Mouse (Mus musculus) right cerebral cortex, postnatal 4 days (tissue): ENCODE measurements around the gene Icos.

Experiments
- DNase-seq: peaks from one replicate; pipeline ENCODE4 v3.0.0-alpha.2; 2022

The Icos gene

DNA sequence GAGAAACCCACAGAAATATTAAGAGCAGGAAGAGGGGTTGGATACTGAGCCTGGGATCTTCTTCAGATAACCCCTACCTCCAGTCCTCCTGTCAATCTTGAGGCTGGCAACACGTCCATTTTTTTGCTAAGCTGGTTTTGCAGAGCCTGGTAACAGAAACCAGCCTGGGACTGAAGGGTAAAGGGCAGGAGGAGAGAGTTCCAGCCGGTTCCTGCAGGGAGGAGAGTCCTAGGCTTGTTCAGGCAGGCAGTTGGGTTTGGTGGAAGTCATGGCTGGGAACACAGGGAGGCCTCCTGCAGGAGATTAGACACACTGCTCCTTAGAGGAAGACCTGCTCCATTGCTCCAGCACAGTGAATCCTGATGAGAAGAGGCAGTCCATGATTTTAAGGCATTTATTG lies 10.2 kb upstream of the Icos start:
- no peak for DNase-seq

DNA sequence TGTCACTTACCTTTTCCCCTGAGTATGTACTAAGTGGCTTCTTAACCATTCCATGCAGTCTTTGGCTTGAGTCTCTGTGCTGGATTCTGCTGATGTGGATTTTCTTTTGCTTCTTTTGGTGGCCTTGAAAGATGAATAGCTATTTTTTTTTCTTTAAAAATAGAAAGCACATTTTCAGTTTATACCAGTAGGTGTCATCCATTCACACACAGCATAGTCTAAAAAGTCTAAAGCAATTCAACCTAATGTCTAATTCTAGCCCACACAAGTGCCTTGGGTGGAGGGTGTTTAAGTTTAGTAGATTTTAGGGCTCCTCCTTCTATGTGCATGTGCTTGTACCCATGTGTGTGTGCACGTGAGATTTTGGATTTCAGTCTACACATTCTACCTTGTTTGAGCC lies 6.9 kb upstream of the Icos start:
- no peak for DNase-seq

DNA sequence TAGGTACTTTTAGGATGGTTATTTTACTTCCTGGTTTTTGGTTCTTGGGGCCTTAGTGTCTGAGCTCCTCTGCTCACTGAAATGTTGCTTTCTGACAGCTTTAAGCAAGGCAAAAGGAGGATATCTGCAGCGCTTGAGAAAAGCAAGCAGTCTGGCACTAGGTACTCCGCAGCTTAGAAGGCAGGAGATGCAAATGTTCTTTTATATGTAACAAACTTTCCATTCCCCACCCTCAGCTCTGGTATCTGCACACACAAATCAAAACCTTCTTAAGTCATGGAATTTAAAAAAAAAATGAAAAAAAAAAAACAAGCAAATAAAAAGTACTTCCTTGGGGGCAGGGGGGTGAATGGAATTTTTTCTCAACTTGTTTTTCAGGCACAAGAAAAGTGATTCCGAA lies 3.5 kb upstream of the Icos start:
- DNase-seq = no peak

DNA sequence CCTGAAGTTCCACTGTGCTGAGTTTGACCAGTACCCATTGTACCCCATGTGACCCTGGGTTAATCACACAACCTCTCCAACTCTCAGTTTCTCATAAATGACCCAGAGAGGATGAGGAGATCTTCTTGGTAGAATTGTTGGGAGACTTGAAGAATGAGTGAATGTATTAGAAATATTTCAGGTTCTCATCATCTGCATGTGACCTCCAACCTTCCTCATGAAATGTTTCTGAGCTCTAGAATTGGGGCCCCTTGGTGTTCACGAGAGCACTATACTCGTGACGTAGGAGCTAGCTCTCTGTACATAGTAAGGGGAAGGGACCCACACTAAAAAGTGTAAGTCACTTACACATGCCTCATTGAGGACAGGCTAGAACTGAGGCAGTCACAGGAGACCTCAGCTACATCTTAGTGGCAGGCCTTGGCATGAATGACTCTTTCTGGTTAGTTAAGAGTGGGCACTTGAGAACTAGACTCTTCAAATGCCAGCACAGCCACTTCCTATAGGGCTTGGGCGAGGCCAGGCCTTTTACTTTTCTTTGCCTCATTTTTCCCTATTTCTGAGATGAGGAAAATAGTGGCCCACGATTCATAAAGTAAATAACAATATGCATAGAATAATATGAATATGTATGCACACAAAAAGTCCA lies 2.0 kb upstream of the Icos start:
- no peak for DNase-seq

DNA sequence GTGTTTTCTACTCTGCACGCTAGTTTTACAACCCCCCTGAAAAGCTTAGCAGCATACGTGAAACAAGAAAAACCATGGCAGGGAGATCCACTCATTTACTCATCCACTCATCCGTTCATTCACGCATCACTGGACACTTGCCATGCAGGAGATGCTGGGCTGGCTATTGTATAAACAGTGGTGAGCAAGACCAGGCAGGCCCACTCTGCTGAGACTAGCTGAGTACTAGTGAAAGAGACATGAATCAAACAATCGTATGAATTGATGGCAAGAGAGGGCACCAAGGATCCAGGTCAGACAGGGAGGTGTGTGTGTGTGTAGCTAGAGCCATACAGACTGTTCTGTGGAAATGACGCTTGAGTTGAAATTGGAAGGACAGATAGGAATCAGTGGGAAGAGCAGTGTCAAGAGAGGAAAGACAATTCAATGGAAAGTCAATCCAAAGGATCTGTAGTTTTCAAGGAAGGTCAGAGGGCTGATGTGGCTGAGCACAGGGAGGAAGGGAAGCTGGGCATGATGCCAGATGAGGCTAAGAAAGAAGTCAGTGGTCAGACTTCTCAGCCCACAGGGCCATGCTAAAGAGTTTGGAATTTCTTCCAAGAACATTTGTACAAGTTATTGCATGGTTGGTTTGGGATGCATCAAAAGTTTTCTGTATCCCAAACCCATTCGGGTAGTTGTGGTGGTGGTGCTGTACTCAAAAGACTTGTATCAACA lies 1.6 kb downstream of the Icos start:
- DNase-seq = no peak

DNA sequence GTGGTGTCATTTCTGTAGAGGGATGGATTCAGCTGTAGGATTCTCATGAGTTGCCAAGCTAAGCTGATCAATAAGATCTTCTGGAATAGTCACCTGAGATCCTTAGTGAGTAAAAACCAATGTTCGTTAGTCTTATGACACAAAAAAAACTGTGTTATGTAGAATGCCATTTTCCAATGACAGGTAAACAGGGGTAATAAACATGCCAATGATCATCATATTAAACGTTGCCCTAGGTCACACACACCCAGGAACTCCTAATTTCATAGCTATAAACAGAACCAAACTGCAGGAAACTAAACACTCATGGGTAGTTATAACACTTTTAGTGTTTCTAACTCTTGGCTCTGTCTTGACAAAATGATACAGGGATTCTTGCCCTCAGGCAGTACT lies 2.1 kb downstream of the Icos start:
- DNase-seq = no peak

DNA sequence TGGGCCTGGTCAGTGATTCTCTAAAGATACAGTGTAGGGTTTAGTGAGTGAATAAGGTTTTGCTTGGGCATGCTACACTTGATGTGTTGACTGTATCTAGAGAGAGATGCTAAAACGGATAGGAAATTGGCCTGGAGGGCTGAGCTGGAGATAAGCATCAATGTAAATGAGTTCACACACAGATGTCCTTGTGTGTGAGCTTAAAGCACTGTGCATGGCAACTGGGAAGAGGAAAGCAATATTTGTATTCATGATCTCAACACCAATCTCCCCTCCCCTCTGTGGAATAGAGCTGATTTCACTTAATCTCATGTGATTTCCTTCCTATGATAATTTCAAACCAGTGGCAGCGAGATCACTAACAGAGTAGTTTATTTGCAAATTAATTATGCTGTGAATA lies 7.3 kb downstream of the Icos start:
- DNase-seq = no peak

DNA sequence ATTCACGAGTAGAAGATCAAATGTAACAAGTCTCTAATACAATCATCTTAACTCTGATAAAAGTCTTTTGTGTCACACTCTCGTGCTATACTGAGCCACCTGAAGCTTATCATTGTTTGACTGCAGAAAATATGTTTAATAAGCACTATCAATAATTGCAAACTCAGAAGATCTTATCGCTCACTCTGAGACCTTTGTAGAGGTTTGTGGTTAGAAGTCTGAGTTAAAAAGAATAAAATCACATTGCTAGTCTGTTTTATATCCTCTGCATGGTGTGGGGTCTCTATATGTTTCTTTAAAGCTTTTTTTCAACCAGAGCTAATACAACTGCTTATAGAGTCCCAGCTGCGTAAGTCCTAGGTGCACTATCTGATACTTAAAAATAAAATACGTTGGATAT lies 8.4 kb downstream of the Icos start:
- DNase-seq = no peak

DNA sequence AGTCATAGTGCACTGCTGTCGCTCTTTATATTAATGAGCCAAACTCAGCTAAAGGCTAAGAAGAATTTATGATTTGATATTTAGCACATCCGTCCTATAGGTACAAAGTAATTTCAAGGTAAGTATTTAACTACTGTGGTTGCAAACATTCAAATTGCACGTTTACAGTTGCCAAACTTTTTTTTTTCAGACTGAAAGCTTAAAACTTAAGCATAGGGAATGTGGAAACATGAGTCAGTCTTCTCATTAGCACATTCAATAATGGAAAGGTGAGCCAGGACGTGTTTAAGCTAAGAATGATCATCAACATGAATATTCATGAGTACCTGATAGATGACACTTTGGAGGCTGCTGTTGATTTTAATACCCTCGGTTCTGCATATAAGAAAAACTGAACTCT lies 11.4 kb downstream of the Icos start:
- no peak for DNase-seq

DNA sequence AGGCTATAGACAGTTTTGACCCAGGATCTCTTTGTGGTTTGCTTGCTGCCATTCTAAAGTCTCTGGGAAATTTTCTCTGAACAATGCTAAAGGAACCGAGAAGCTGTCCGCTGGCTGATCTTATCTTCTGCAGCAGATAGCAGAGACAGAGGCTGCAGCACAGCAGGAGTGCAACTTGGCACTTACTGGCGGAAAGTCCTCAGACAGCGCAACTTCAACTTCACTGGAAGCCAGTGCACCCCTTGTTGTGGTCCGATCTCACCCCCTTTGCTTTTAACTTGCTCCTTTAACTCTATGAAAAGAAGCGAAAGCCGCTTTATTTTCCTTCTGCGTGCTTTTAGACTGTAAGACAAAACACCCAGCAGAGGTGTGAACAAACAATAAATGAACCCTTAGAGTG lies 12.6 kb downstream of the Icos start:
- DNase-seq = no peak

DNA sequence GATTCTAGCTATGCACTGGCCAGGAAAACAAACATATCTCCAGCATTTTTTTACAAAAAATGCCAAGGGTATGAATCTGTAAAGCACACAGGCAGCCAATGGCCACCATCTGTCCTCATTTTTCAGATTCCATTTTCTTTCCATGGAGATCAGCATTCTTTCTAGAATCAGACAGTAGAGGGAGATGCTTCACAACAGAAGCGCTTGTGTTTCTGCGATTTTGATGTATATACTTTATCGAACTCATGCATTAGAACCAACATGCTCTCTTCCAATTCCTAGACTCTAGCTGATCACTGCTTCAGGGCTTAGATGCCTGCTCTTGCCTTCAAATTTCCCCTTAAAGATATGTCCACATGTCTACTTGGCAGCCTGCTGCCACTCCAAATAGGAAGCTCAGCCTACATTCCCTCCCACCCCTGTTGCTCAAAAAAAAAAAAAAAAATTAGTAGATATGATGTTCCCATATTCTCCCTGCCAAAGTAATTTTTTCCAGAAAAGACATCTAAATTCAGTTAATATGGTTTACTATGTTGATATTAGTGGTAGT lies 20.4 kb downstream of the Icos start:
- DNase-seq = no peak

DNA sequence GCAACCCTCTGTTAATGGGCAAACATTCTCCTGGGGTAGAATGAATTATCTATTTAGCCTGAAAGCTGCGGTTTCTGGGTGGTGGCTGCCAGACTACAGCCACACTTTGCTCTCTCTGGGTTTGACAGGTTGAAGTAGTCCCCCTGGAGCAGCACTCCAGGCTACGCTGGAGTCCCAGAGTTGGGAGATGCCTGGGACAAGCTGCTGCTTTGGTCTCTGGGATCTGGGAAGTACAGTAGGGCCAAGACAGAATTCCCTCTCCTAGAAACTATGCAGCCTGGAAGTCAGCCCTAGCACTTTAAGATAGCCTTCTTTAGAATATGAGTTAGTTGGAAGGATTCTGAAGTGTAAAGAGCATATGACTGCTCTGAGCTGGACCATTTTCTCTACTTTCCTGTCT lies 21.0 kb downstream of the Icos start:
- DNase-seq = no peak

DNA sequence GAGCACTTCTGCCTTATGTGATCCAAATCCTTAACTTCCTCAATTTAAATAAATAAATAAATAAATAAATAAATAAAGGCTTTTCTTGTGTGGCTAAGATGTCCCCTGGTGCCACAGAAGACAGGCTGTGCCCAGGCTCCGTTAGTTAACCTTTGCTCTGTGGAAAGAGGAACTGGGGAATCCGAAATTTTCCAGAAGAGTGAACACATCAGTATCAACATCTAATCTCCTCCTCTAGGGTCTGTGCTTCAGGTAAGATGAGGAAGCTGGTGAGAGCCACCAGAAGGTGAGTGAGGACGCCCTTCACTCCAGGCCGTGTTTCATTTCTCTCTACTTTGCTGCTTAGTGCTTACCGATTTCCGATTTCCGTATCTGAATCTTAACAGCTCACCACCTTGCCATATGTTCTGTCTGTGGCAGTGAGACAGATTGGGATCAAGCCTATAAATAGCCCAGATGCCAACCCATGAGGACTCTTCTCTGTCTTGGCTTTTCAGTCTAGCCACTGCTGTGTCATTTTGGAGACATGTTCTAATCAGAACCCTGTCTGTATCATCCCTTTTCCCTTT lies 24.1 kb downstream of the Icos start:
- DNase-seq = no peak

DNA sequence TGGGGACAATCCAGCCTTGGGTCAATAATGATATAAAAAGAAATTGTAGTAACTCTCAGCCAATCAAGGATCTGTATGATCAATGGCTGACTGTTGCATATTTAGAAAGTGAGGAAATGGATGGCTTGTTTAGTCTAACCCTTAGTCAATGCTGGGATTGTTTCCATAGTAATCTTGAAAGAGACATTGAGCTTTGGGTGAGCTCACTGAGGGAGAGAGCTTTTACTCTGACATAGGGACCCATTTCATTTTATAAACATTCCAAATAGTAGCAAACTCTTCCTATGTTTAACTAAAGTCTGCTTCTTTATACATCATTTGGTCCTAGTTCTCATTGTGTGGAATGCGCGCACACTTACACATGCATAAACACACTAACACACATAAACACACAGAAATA lies 28.5 kb downstream of the Icos start:
- no peak for DNase-seq

DNA sequence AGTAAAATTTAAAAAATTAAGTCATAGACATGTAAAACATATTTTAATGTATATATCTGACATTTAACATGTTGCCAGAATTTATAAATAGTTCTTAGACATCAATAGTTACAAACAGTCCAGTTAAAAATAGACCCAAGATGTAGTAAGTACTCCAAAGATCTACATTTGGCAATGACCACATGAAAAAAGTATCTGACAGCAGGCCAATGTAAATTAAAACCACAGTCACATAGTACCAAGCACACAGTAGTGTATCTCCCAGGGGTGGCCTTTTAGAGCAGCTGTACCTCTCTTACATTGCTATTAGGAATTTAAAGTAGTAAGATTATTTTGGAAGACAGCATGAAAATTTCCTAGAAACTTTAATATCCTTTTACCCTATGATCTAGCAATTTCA lies 29.8 kb downstream of the Icos start:
- no peak for DNase-seq

DNA sequence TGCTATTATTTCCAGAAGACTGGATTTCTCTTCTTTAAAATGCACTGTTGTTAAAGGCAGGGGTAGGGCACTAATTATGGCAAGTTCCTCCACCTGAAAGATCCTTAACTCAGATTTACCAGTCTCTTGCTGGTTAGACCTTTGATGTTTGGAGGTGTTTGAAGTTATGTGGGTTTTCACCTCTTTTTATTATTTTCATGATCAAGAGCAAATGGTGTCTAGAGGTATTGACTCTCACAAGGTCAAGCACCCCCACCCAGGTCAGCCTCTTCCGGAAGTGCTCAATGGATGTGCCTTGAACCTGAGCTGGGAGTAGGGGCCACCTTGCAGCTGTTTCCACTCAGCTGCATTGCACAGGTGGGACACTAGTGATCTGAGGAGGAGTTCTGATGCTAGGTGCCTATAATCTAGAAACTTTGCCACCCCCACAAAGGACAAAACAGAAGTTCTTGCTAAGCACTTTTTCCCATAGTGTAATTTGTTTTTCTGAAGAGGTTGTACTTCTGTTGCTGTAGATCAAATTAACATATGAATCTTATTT lies 38.9 kb downstream of the Icos start:
- no peak for DNase-seq

DNA sequence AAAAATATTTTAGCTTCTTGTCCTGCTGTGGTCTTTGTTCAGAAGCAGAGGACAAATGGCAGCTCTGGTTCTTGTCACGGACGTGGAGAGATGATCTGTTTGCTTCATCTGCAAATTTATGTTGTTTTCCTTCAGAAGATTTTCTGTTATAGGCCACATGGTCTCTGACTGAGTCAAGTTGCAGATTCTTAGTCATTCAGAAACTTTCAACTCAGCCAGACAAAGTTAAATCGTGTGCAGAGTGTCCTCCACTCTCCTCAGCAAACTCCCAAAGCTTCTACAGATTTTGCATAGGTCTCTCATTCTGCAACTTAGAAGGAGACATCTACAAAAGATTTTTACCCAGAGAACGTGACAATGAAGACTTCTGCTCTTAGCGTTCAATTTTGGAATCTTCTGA lies 49.0 kb downstream of the Icos start:
- DNase-seq = no peak

DNA sequence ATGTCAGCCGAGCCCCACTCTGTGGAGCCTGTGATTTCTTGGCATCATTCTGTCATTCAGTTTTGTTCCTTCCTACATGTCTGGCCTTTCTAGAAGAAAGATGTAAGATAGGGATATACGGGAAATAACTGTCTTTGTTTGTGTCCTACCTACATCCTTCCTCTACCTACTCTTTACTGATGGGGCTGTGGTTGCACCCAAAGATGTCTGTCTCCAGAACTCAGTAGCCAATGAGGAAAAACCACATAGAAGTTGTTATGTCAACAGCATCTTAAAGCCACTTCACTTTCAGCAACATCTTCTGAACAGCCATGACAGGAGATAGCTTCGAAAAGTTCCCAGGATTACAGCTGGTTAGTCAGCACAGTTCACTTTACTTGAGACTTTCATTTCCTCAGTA lies 49.8 kb downstream of the Icos start:
- no peak for DNase-seq

DNA sequence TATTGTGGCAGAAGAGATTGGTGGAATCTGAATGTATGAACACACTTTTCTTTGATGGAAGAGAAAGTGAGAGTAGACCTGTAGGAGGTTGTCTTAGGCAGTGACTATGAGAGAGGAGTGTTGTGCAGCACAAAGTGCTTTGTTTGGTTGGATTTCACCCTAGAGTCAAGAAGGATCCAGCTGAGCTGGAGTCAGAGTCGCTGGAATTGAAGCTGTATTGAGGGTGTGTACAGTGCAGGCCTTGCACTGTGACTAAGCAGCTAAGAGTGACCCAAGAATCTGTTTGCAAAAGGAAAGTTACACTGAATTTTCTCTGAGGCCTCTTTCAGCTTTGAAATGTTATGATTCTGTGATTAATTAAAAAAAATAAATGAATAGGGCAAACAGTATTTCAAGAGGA lies 52.2 kb downstream of the Icos start:
- no peak for DNase-seq

DNA sequence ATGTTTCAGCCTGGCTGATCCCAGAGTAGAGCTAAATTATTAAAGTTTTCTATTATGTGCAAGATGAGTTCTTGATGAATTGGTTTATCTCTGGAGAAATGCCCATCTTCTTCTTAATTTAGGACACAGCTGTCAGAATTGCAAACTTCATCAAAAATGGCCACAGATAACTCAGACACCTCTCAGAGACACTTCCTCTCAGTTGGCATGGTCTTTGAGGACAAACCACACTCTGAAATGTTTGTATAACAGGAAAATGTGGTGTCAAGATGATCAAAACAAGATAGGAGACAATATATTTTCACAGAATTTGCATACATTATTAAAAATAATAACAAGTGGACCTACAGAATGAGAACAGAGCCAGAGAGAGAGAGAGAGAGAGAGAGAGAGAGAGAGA lies 52.8 kb downstream of the Icos start:
- DNase-seq = no peak

DNA sequence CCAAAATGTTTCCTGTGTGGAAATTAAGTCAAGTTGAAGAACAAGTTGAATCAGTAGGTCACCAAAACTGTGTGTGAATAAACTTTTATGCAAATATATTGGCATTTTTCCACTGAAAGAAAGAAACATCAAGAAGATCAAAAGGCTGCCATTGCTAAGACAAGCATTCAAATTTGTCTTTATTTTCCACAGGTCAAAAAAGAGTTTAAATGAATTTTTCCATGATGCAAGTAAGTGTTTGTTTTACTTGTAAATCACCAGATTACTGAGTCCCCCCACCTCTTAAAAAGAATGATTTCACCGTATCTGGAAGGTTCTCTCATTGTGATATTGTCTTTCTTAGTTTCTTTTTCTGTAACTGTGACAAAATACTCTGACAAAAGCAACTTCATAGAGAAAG lies 57.5 kb downstream of the Icos start:
- no peak for DNase-seq

DNA sequence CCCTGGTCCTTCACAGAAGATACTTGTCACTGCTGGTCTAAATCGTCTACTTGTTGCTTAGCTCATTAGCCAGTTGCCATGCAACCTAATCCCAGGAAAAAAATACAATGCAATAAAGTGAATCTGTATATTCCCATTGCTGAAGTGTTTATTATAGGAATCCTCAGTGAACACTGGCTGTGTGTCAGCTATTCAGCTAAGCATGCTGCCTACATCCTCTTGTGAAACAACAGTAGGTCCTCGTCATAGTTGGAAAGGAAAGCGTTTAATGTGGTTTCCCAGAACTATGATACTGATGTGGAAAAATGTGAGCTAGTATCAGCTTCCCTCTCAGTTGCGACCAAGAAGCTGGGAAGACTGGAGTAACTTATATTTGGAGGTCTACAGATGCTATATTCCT lies 60.5 kb downstream of the Icos start:
- no peak for DNase-seq

DNA sequence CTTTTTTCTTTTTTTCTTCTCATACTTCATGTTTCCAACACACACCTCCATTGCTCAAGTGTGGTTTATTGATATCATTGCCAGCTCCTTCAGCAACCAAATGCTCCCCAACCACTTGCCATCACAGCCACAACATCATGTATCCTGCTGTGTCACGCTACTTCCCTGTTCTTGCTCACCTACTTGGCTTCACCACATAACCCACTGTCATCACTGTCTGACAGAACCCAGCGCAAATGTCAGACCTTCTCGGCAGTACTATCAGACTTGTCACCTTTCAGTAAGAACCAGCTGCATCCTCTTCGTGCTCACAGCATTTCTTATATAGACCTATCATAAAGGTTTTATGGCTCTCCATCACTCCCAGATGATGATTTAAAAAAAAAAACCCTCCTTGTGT lies 61.6 kb downstream of the Icos start:
- no peak for DNase-seq

DNA sequence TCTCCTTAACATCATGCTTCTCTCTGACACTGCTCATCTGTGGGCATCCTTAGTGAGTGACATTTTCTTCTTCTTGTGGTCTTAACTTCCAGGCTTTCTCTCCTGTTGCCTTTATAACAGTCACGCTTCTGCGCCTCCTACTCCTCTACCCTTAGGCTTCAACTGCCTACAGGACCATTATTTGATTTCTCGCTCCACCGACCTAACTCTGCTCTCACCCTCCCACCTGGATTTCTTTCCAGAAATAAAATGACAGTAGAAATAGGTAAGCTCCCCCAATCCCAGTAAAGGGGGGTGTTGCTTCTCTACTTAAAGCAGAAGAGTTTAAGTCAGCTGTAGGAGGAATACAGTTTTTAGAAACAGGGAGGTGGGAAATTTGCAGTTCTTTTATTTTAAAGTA lies 62.7 kb downstream of the Icos start:
- no peak for DNase-seq
